Mouse (Mus musculus) kidney, adult 2 months (tissue): ENCODE data around the gene Cacna1i. TPM values are rescaled to one million over a fixed set of nuclear protein-coding genes. Genes with fewer than 3 reads are reported as not detected.

Experiments used
- DNase-seq: peaks from one replicate; pipeline ENCODE4 v3.0.0; 2021
- H3K27ac ChIP-seq: fragments of 200-500 bp; 2 replicates; pipeline ENCODE4 v1.5.1; 2012; ENCODE audit warnings: low read depth, low read length, control low read depth, inconsistent platforms; ENCODE audit not compliant: insufficient read depth
- H3K27me3 ChIP-seq: fragments of 200-500 bp; replicated peaks from 2 replicates; pipeline ENCODE4 v1.6.1; 2012; ENCODE audit warnings: mild to moderate bottlenecking, moderate library complexity, low read length, inconsistent platforms; ENCODE audit not compliant: control insufficient read depth, insufficient read depth
- H3K36me3 ChIP-seq: fragments of 200-500 bp; 2 replicates; pipeline ENCODE4 v1.6.1; 2012; ENCODE audit warnings: mild to moderate bottlenecking, moderate library complexity, low read length, inconsistent platforms; ENCODE audit not compliant: control insufficient read depth, insufficient read depth
- H3K4me1 ChIP-seq: fragments of 200-500 bp; 2 replicates; pipeline ENCODE4 v1.6.1; 2011; ENCODE audit warnings: low read length; ENCODE audit not compliant: control insufficient read depth, insufficient read depth
- H3K4me3 ChIP-seq: fragments of 200-500 bp; 2 replicates; pipeline ENCODE4 v1.5.1; 2011; ENCODE audit warnings: mild to moderate bottlenecking, low read depth, low read length, control low read depth; ENCODE audit not compliant: insufficient read depth
- CTCF ChIP-seq: fragments of 200-500 bp; conservative IDR thresholded peaks from 2 replicates; pipeline ENCODE4 v1.5.1; 2011; ENCODE audit warnings: low read depth, mild to moderate bottlenecking, control low read depth, low read length, moderate library complexity, mixed read lengths; ENCODE audit not compliant: insufficient read depth, insufficient read length
- POLR2A ChIP-seq: fragments of 200-500 bp; IDR thresholded peaks from one replicate; pipeline ENCODE4 v1.6.1; 2011; ENCODE audit warnings: low read depth, low read length, control low read depth
- WGBS: fragments of 180-500 bp; shearing (Covaris S2); methylation state at CpG from one replicate; pipeline ENCODE4 v1.1.7; 2018; 5-methylcytosine and 5-hydroxymethylcytosine counted together
- polyA plus RNA-seq: library from polyadenylated mRNA; depleted of rRNA; stranded (reverse); fragments of >200 nt; gene quantifications from 2 replicates; pipeline ENCODE4 v1.2.3, GENCODE M21; 2012

Gene Cacna1i
- polyA plus RNA-seq, 1 experiment: 0.89 TPM

DNA sequence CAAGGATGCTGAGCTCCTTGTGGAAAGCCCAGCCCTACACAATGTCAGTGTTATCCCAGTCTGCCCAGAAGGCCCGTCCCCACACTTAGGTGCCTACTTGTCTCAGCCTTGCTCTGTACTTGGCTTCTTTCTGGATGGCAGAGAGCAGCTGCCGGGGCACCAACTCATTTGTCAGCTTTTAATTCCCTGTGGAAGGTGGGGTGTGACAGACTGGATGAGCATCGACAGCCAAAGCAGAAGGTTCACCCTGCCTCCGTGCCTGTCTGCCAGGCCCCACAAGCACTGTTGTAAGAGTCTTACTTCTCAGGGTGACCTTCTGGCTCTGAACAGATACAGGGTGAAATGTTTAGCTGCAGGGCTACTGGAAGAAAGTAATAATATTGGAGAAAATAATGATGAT lies 128.1 kb downstream of the Cacna1i start:
- no peaks in the 10 kb centered on the region for H3K36me3 ChIP-seq
- no peak for TF ChIP-seq CTCF
- TF ChIP-seq POLR2A: no peak
- WGBS: 85% methylated on average over 4 of the region's 4 CpGs
- H3K4me3 ChIP-seq: no peak overlapping the region
- H3K27ac ChIP-seq: no peak overlapping the region
- no peaks in the 10 kb centered on the region for H3K4me1 ChIP-seq
- H3K27me3 ChIP-seq: no peaks in the 10 kb centered on the region
- no peak for DNase-seq

DNA sequence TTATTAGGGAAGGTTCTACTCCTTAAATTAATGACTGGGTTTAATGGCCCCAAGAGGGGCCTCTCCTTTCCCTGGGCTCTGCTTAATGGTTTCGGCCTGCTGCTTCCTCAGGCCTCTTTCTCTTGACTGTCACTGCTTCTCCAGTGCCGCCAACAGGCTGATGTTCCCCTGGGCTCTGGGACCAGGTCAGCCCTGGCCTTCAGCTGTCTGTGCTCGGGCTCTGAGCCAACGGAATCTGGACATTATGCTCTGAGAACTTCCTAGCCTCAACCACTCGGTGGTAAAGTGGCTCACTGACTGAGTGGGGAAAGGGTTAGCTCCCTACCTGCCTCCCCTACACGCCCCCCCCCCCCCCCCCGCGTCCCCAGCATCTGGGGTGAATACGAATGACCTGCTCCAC lies 130.0 kb downstream of the Cacna1i start:
- Histone ChIP-seq H3K27me3 (no peaks in the 10 kb centered on the region), H3K36me3 (no peaks in the 10 kb centered on the region), H3K4me1 (no peaks in the 10 kb centered on the region), H3K27ac (no peak overlapping the region), H3K4me3 (no peak overlapping the region)
- 48% methylated on average over 9 of the region's 9 CpGs for WGBS
- DNase-seq: no peak
- no peak for TF ChIP-seq CTCF
- TF ChIP-seq POLR2A: no peak

DNA sequence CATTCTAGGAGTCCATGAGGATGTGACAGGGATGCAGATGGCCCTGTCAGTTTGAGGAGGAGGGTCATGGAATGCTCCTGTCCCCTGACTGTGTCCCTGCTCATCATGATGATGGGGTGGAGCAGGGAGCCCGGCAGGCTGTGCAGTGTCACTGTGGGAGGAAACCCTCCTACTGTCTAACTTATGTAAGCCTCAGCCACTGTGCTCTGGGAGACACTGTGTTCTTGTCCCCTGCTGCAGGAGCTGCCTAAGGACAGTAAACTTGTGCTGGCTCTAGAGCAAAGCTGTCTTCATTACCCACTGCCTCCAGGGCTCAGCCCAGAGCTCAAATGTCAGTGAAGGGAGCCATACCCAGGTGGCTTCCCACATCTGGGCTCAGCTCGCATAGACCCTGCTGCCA lies 131.1 kb downstream of the Cacna1i start:
- H3K27ac ChIP-seq: no peak overlapping the region
- 67% methylated on average over 2 of the region's 2 CpGs for WGBS
- no peak overlapping the region for H3K4me3 ChIP-seq
- TF ChIP-seq POLR2A (no peak), CTCF (no peak)
- no peaks in the 10 kb centered on the region for H3K27me3 ChIP-seq
- no peak for DNase-seq
- no peaks in the 10 kb centered on the region for H3K36me3 ChIP-seq
- H3K4me1 ChIP-seq: no peaks in the 10 kb centered on the region

- 76% methylated on average over 11 of the region's 11 CpGs for WGBS
- TF ChIP-seq CTCF: no peak
- no peak for TF ChIP-seq POLR2A
- no peak for DNase-seq
- no peaks in the 10 kb centered on the region for H3K27me3 ChIP-seq
- no peak overlapping the region for H3K27ac ChIP-seq
- H3K36me3 ChIP-seq: no peaks in the 10 kb centered on the region
- H3K4me1 ChIP-seq: no peaks in the 10 kb centered on the region
- no peak overlapping the region for H3K4me3 ChIP-seq
These were observed 143.3 kb downstream of the Cacna1i start for GRCm38 (mm10) chr15:80430324-80430723.

DNA sequence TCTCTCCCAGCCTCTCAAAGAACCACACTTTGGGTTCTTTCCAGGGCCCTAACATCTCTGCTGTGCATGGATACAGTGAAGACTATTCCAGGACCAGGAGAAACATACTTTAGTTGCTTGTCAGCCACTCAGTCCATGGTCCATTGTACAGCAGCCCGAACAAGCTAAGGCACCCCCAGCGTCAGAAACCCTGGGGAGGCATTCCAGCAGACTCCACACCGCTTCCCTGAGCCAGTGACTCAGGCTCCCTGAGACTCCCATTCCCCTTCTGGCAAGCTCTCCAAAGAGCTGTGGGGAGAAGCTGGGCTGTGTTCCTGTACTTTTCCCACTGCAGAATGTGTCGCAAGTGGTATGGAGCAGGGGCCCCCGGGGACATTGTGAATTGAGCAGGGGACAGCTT lies 149.9 kb downstream of the Cacna1i start:
- Histone ChIP-seq H3K27me3 (no peaks in the 10 kb centered on the region), H3K4me1 (peaks cover 5% of the 10 kb centered on the region; the same call in 1 of the 2 replicates), H3K36me3 (no peaks in the 10 kb centered on the region), H3K4me3 (no peak overlapping the region), H3K27ac (no peak overlapping the region)
- no peak for DNase-seq
- WGBS: 59% methylated on average over 5 of the region's 5 CpGs
- TF ChIP-seq POLR2A: no peak
- no peak for TF ChIP-seq CTCF

DNA sequence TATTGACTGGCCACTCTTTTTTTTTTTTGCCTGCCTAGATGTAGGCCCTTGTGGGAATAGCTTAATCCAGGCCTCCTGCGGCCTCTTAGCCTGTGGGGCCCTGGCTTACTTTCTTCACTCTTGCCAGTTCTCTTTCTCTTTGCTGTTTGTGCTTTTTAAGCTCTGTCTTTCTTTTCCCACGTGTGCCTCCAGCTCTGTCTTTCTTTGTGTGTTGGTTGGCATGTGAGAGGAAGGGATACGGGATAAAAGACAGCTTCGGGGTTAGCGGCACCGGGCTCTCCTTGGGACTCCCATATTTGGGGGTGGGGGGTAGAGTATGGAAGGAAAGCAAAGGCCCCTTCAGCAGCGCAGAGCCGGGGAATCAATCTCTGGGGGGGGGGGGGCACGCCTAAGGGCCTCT lies 151.0 kb downstream of the Cacna1i start:
- Histone ChIP-seq H3K4me1 (peaks cover 5% of the 10 kb centered on the region; the same call in 1 of the 2 replicates), H3K36me3 (no peaks in the 10 kb centered on the region), H3K27me3 (no peaks in the 10 kb centered on the region), H3K27ac (no peak overlapping the region; the same call in 1 of the 2 replicates), H3K4me3 (no peak overlapping the region)
- 66% methylated on average over 9 of the region's 9 CpGs for WGBS
- DNase-seq: no peak
- TF ChIP-seq POLR2A (no peak), CTCF (no peak)

DNA sequence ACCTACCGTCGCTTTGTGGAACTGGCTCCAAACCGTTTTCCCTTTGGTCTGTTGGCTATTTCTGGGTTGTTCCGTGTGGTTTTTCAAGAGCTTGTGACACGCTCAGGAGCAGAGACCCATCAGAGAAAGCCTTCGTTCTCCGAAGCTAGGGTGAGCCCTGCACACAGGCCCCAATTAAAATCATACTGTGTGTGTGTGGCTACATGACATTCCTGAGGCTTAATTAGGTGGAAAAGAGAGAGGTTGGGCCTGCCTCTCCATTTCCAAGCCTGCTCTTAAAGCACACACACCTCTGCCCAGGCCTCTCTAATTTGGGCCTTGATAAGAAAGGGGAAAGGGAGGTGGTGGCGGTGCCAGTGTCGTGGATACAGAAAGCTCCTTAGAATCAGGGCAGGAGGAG lies 151.4 kb downstream of the Cacna1i start:
- Histone ChIP-seq H3K4me1 (peaks cover 5% of the 10 kb centered on the region; the same call in 1 of the 2 replicates), H3K27ac (peak overlapping the region; percentile 48), H3K36me3 (no peaks in the 10 kb centered on the region), H3K4me3 (peak overlapping the region; percentile 14; the same call in 1 of the 2 replicates), H3K27me3 (no peaks in the 10 kb centered on the region)
- TF ChIP-seq CTCF (no peak), POLR2A (no peak)
- WGBS: 48% methylated on average over 9 of the region's 9 CpGs
- DNase-seq: peak; percentile 59
